Mouse (Mus musculus): ENCODE results near the gene Gm9117. TPM values are rescaled to one million over a fixed set of nuclear protein-coding genes. Genes with fewer than 3 reads are reported as not detected.
"Not testable (repeated sequence)": the region's sequence is repeated elsewhere in the genome, so short reads cannot be mapped to it uniquely, and the experiment has no call there.

Gene Gm9117
- not detected in 2 replicates for polyA plus RNA-seq (2016; fragmentation: Nextera tagmentation; extraction: Ambion mirVana)

GRCm38 (mm10) chr3:93943443-93943842 is at the start of gene Gm9117:
Gene Gm9117 (minus strand): TSS chr3:93943543.
- H3K27me3 ChIP-seq; H3K27ac ChIP-seq (replicated peaks); H3K4me3 ChIP-seq; H3K9me3 ChIP-seq; H3K4me1 ChIP-seq; H3K9ac ChIP-seq (replicated peaks); ATAC-seq (ENCODE audit: low FRiP score, low read depth); H3K4me2 ChIP-seq (replicated peaks); H3K36me3 ChIP-seq: not testable (repeated sequence)
- 73% methylated on average over 4 of the region's 4 CpGs for WGBS

GRCm38 (mm10) chr3:93968938-93969337 is 25.6 kb upstream of the Gm9117 start:
- not testable (repeated sequence) for ATAC-seq (ENCODE audit: low FRiP score, low read depth); H3K4me3 ChIP-seq; H3K27me3 ChIP-seq; H3K4me1 ChIP-seq; H3K27ac ChIP-seq (replicated peaks); H3K9ac ChIP-seq (replicated peaks); H3K9me3 ChIP-seq; H3K36me3 ChIP-seq; H3K4me2 ChIP-seq (replicated peaks)
- WGBS: 95% methylated on average over 6 of the region's 6 CpGs

- 71% methylated on average over 3 of the region's 4 CpGs for WGBS
- not testable (repeated sequence) for ATAC-seq (ENCODE audit: low FRiP score, low read depth); H3K9ac ChIP-seq (replicated peaks)
These were observed 17.9 kb upstream of the Gm9117 start, which contains the start of gene Tdpoz5 for GRCm38 (mm10) chr3:93961214-93961613. Gene Tdpoz5 (minus strand): TSS chr3:93961314.

GRCm38 (mm10) chr3:93938386-93938785 is 5.0 kb downstream of the Gm9117 start:
- H3K27me3 ChIP-seq; H3K4me1 ChIP-seq; H3K9ac ChIP-seq (replicated peaks); H3K9me3 ChIP-seq; H3K4me3 ChIP-seq; H3K27ac ChIP-seq (replicated peaks); ATAC-seq (ENCODE audit: low FRiP score, low read depth); H3K4me2 ChIP-seq (replicated peaks); H3K36me3 ChIP-seq: not testable (repeated sequence)
- no CpG with 5 or more reads among the region's 3 CpGs for WGBS

More at GRCm38 (mm10) chr3:93961214-93961613, 17.9 kb upstream of the Gm9117 start, which contains the start of gene Tdpoz5:
- H3K27ac ChIP-seq (replicated peaks); H3K36me3 ChIP-seq; H3K27me3 ChIP-seq; H3K9me3 ChIP-seq; H3K4me1 ChIP-seq; H3K4me3 ChIP-seq; H3K4me2 ChIP-seq (replicated peaks): not testable (repeated sequence)

Other genes starting within 250 kb of the Gm9117 start
- gene Gm5773, start 170.5 kb downstream of the Gm9117 start, polyA plus RNA-seq (2016; fragmentation: Nextera tagmentation; extraction: Ambion mirVana): not detected in 2 replicates
- gene Tdpoz4, start 147.1 kb downstream of the Gm9117 start, polyA plus RNA-seq (2016; fragmentation: Nextera tagmentation; extraction: Ambion mirVana): not detected in 2 replicates
- not detected in 2 replicates for gene Tdpoz3, start 117.5 kb downstream of the Gm9117 start, polyA plus RNA-seq (2016; fragmentation: Nextera tagmentation; extraction: Ambion mirVana)
- not detected in 2 replicates for gene Tdpoz5, start 17.8 kb upstream of the Gm9117 start, polyA plus RNA-seq (2016; fragmentation: Nextera tagmentation; extraction: Ambion mirVana)
- not detected in 2 replicates for gene Gm9125, start 111.3 kb upstream of the Gm9117 start, polyA plus RNA-seq (2016; fragmentation: Nextera tagmentation; extraction: Ambion mirVana)
- gene Gm10697, start 129.1 kb upstream of the Gm9117 start, polyA plus RNA-seq (2016; fragmentation: Nextera tagmentation; extraction: Ambion mirVana): not detected in 2 replicates
- gene Gm10696, start 234.7 kb upstream of the Gm9117 start, polyA plus RNA-seq (2016; fragmentation: Nextera tagmentation; extraction: Ambion mirVana): not detected in 2 replicates

All from midbrain, embryonic 12.5 days (tissue).